Mouse (Mus musculus): ENCODE data around the gene Pou6f1.

GRCm38 (mm10) chr15:100627774-100628370 is 28.1 kb upstream of the Pou6f1 start:
- TF ChIP-seq USF2 (conservative IDR thresholded peaks at IDR 0.05; ENCODE audit: low read depth, low read length) (no peak), TBP (conservative IDR thresholded peaks at IDR 0.05; ENCODE audit: low read depth, low read length) (no peak), CTCF (conservative IDR thresholded peaks at IDR 0.05 in 1 of 2, IDR thresholded peaks at IDR 0.05 in 1 of 2; ENCODE audit: low read depth in 2 of 2, low read length in 2 of 2) (no peak), MEF2A (IDR thresholded peaks at IDR 0.05; ENCODE audit: borderline replicate concordance, low read depth, low read length) (no peak), E2F4 (IDR thresholded peaks at IDR 0.05; ENCODE audit: insufficient replicate concordance, low read depth, low read length) (no peak), POLR2A (IDR thresholded peaks at IDR 0.05; ENCODE audit: low read depth, low read length) (no peak), GABPA (IDR thresholded peaks at IDR 0.05; ENCODE audit: insufficient replicate concordance, low read depth, low read length) (no peak), SIN3A (IDR thresholded peaks at IDR 0.05; ENCODE audit: low read length) (no peak), ZC3H11A (IDR thresholded peaks at IDR 0.05; ENCODE audit: low read depth, low read length) (no peak), KAT2A (IDR thresholded peaks at IDR 0.05; ENCODE audit: insufficient replicate concordance, low read length) (no peak), CHD1 (IDR thresholded peaks at IDR 0.05; ENCODE audit: low read depth, low read length) (no peak), MYC (IDR thresholded peaks at IDR 0.05; ENCODE audit: low read depth, low read length) (no peak), HCFC1 (IDR thresholded peaks at IDR 0.05; ENCODE audit: low read depth, low read length) (no peak)

All from CH12.LX (cell line).